Mouse (Mus musculus) lung, postnatal 36 days (tissue): Measurements from ENCODE around the gene Gpr157.

Source experiments
- DNase-seq: peaks from one replicate; pipeline ENCODE4 v3.0.0; 2022; ENCODE audit warnings: mixed read lengths

The Gpr157 gene

GRCm38 (mm10) chr4:150112867-150113266 lies 25.7 kb downstream of the Gpr157 start:
- DNase-seq: peak; percentile 86

- no peak for DNase-seq
Measured at GRCm38 (mm10) chr4:150114505-150115061, 27.4 kb downstream of the Gpr157 start.

- DNase-seq: no peak
Measured at GRCm38 (mm10) chr4:150117311-150117710, 30.1 kb downstream of the Gpr157 start.

GRCm38 (mm10) chr4:150118163-150118562 lies 31.0 kb downstream of the Gpr157 start:
- no peak for DNase-seq

- DNase-seq: no peak
Measured at GRCm38 (mm10) chr4:150119055-150119454, 31.9 kb downstream of the Gpr157 start, which contains the start of gene Slc2a5. Gene Slc2a5, plus strand, starts transcription at chr4:150119283.

- DNase-seq: no peak
Measured at GRCm38 (mm10) chr4:150119640-150120039, 32.5 kb downstream of the Gpr157 start.

GRCm38 (mm10) chr4:150120173-150120833 lies 33.1 kb downstream of the Gpr157 start:
- DNase-seq: no peak

GRCm38 (mm10) chr4:150121430-150121829 lies 34.3 kb downstream of the Gpr157 start:
- DNase-seq: no peak

- DNase-seq: no peak
Measured at GRCm38 (mm10) chr4:150122476-150122875, 35.3 kb downstream of the Gpr157 start.

GRCm38 (mm10) chr4:150126373-150126772 lies 39.2 kb downstream of the Gpr157 start:
- DNase-seq: no peak

GRCm38 (mm10) chr4:150127894-150128293 lies 40.7 kb downstream of the Gpr157 start:
- DNase-seq: no peak

GRCm38 (mm10) chr4:150128571-150128970 lies 41.4 kb downstream of the Gpr157 start:
- DNase-seq: no peak

- no peak for DNase-seq
Measured at GRCm38 (mm10) chr4:150130661-150131060, 43.5 kb downstream of the Gpr157 start.

- peak; percentile 38 for DNase-seq
Measured at GRCm38 (mm10) chr4:150132692-150133271, 45.6 kb downstream of the Gpr157 start.

- DNase-seq: no peak
Measured at GRCm38 (mm10) chr4:150135254-150135653, 48.1 kb downstream of the Gpr157 start.

- DNase-seq: peak; percentile 71
Measured at GRCm38 (mm10) chr4:150136693-150137092, 49.5 kb downstream of the Gpr157 start.

GRCm38 (mm10) chr4:150137368-150138083 lies 50.4 kb downstream of the Gpr157 start:
- no peak for DNase-seq

- peak; percentile 72 for DNase-seq
Measured at GRCm38 (mm10) chr4:150138084-150138543, 50.9 kb downstream of the Gpr157 start.

GRCm38 (mm10) chr4:150139090-150139489 lies 51.9 kb downstream of the Gpr157 start:
- peak; percentile 5 for DNase-seq

GRCm38 (mm10) chr4:150140346-150140745 lies 53.2 kb downstream of the Gpr157 start:
- DNase-seq: no peak

- peak; percentile 21 for DNase-seq
Measured at GRCm38 (mm10) chr4:150144242-150144641, 57.1 kb downstream of the Gpr157 start.

GRCm38 (mm10) chr4:150146286-150146685 lies 59.1 kb downstream of the Gpr157 start:
- no peak for DNase-seq

- no peak for DNase-seq
Measured at GRCm38 (mm10) chr4:150151045-150151444, 63.9 kb downstream of the Gpr157 start.
